Mouse (Mus musculus) urinary bladder, adult 18-20 months (tissue): Measurements from ENCODE around the gene Adamts2.

Experiments
- DNase-seq, 2 experiments: peaks; one replicate each; pipeline ENCODE4 v3.0.0; 2022; ENCODE audit warnings: low spot score in 2 of 2, mixed read lengths in 2 of 2

The Adamts2 gene

DNA sequence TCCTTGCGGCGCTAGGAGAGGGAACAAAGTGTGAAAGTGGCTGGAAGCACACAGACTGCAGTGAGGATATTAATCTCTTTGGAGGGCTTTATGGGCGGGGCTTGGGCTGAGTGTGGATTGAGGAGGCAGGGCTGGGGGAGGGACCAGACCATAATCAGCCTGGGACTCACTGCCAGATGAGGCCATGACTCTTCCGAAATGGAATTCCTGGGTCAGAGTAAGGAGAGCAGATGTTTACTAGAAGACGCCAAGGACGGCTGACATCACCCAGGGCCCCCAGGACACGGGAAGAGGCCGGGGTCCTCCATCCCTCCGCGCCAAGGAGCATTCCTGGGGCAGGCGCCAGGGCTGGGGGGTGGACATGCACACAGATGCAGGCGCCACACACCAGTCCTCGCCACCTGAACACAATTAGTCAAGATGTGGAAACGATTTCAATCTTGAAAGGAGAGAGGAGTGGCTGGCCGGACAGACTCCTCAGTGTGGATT is 20.4 kb downstream of the Adamts2 start:
- peak; percentile 15 to 66 for DNase-seq

GRCm38 (mm10) chr11:50623806-50624205 is 21.9 kb downstream of the Adamts2 start:
- DNase-seq, result no peak

DNA sequence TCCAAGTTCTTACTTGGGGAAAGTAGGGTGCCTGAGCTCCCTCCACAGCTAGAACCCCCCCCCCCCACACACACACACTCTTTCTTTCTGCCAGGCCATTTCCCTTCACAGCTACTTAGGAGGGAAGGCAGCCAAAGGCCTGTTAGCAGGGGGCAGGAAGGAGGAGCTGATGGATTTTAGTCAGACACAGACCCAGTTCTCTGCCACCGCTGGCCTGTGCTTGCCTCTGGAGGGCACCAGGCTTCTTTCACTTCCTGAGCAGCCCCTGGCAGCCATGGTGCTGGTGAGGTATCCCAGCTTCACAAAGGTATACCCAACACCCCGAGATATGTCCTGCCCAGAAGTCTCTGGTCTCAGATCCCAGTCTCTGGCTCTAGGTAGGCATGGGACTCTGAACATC is 22.4 kb downstream of the Adamts2 start:
- no peak for DNase-seq

DNA sequence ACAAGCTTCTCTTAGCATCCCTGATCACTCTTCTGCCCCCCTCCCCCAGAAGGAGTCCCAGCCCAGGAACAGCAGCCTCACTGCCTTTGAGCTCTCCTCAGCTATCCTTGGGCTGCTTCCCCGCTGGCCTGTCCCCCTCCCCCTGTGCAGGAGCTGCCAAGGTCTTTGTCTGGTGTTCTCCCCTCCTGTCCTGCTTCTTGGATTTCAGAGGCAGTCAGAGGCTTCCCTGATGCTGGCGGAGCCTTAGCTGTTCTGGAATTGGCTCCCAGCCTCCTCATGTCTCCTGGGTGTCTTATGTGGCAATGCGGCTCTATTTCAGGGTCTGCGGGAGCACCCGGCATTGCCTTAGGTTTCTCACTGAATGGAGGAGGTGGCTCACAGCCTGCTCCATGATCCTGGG is 22.8 kb downstream of the Adamts2 start:
- no peak for DNase-seq

GRCm38 (mm10) chr11:50628915-50629314 is 27.0 kb downstream of the Adamts2 start:
- no peak for DNase-seq

GRCm38 (mm10) chr11:50630462-50630861 is 28.6 kb downstream of the Adamts2 start:
- DNase-seq, result no peak

DNA sequence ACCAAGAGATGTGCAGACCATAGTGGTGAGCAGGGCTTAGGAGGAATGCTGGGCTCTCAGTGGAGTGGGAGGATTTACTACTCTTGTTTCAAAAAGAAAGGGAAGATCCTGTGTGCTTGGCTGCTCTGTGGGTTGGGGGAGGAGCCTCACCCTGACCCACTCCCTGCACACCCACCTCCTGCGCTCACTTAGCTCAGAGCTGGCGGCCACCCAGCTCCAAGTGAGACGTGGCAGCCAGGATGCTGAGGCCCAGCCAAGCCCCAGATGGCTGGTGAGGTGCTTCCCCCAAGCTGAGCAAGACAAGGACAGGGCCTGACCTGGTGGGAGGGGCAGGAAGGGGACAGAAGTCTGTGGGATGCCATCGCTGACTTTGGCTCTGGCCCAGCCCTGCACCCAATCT is 30.4 kb downstream of the Adamts2 start:
- DNase-seq, result peak in 1 of 2 experiments; percentile 63

DNA sequence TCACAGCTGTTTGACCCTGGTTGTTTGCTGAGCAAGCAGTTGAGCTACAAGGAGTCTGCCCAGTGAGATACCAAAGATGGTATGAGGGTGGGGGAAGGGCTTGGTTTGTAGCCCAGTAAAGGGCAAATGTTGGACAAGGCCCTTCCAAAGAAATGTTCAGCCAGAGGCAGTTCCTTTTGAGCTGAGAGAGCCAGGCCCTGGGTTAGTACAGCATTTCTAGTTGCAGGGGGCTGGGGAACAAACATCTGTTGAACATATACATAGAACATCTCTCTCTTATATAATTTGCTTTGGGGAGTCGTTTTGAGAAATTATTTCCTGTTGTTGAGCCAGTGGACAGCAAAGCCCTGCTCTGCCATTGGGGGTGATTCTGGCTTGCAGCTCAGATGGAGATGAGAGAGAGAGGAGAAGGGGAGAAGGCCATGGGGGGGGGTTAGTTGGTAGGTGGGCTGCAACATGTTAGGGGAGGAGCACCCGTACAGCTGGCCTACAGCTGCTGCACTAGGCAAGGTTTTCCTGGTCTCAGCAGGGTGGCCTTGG is 33.2 kb downstream of the Adamts2 start:
- DNase-seq, result no peak

DNA sequence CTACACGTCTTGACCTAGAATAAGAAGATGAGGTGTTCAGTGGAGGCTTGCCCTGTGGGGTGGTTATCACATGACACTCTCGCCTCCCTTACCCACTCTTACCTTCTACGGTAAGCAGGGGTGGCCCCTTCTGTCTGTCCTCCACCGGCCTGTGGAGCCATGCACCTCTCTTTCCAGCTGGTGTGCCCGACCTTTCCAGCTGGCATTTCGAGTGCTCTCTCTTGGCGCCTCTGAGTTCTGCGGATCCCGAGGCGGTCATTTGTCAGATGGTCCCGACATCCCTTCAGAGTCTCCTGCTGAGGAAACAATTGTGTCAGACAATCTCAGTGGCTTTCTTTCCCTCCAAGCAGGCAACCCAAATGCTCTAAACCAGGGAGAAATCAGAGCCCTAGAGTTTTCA is 35.1 kb downstream of the Adamts2 start:
- no peak for DNase-seq

DNA sequence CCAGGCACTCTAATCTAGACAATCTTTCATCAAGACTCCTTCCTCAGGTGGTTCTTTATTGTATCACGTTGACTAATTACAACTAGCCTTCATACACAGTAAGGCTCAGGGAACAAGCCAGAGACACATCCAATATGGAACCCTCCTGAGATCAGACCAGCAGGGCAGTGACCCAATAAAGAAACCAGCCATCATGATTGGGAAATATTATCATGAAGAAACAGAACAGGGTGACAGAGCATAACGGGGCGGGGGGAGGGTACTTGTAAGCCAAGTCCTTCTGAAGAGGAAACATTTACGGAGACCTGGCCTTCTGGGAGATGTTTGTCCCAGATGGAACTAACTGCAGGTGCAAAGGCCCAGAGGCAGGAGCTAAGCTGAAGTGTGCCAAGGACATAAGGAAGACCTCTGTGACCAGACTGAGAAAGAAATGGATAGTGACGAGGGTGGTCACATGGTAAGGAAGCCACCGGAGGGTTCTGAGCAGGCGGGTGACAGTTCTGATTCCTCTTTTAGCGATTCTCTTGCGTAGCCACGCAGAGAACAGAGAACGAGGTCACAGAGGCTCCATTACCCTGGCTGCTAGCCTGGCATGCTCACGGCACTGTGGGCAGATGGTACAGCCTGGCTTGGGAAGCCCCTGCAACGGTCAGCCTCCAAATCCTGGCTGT is 36.4 kb downstream of the Adamts2 start:
- DNase-seq, result no peak

- DNase-seq, result no peak
These were observed 37.0 kb downstream of the Adamts2 start for GRCm38 (mm10) chr11:50638868-50639220.

GRCm38 (mm10) chr11:50642583-50642982 is 40.7 kb downstream of the Adamts2 start:
- peak in 1 of 2 experiments; percentile 49 for DNase-seq

DNA sequence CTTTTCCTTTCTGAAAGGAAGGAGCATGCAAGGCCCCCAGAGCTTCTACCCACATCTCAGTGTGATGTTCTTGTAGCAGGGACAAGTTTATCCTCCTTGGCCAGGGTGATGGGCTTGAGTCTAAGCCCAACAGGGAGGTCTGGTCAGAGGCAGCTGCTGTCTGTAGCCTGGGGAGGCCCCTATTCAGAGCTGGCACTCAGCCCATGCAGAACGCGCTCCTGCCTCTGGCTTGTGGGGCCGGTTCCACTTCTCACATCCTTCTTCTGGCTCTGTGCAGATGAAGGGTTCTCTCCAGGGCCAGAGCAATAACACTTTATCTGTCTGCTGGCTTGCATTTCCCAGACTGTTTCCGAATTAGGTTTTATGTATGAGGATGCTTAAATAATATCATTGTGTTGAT is 44.3 kb downstream of the Adamts2 start:
- peak in 1 of 2 experiments; percentile 49 for DNase-seq

- DNase-seq, result no peak
These were observed 46.4 kb downstream of the Adamts2 start for GRCm38 (mm10) chr11:50648143-50648807.

- no peak for DNase-seq
These were observed 48.2 kb downstream of the Adamts2 start for GRCm38 (mm10) chr11:50650037-50650436.

DNA sequence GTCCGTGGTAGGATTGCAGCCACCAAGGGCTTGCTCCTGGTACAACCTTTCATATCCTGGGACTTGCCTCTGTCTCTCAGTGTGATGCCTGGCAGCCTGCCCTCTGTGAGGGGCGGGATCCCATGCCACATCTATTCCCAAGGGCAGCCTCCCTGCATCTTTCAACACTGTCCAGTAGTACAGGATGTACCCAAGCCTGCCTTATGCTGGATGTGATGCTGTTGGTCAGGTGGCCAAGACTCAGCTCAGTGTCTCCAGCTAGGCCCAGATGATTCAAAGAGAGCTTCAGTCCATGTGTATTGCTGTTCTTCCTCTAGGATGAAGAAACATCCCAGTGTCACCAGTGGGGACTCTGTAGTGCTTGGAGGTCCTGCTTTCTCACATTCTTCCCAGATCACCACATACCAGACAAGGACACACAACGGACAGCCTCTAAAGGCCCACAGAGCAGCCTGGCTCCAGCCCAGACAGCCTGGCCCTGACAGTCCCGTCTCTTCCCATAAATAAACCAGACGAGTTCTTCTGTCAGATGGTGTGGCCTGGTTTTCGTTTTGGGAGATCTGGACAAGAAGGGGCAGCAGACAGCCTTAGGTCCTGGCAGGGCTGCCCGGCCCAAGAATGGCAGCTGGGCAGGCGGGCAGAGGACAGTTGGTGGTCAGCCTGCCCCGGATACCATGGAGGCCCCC is 52.0 kb downstream of the Adamts2 start:
- DNase-seq, result no peak

DNA sequence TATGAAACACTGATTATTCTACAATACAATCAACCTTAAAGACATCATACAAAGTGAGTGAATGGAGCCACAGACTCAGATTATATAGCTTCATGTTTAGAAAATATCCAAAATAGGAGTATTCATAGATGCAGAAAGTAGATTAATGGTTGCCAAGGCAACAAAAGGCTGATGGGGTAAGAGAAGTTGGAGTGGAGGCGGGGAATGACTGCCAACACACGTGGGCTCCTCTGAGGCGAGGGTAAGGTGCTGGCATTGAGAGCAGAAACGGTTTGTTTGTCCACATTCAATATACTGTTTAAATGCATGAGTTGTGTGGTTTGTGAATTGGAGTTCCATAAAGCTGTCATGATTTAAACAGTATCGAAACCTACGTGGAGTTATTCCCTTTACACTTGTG is 56.9 kb downstream of the Adamts2 start:
- DNase-seq, result no peak

GRCm38 (mm10) chr11:50662176-50662575 is 60.3 kb downstream of the Adamts2 start:
- DNase-seq, result no peak

- DNase-seq, result no peak
These were observed 62.9 kb downstream of the Adamts2 start for GRCm38 (mm10) chr11:50664826-50665225.

DNA sequence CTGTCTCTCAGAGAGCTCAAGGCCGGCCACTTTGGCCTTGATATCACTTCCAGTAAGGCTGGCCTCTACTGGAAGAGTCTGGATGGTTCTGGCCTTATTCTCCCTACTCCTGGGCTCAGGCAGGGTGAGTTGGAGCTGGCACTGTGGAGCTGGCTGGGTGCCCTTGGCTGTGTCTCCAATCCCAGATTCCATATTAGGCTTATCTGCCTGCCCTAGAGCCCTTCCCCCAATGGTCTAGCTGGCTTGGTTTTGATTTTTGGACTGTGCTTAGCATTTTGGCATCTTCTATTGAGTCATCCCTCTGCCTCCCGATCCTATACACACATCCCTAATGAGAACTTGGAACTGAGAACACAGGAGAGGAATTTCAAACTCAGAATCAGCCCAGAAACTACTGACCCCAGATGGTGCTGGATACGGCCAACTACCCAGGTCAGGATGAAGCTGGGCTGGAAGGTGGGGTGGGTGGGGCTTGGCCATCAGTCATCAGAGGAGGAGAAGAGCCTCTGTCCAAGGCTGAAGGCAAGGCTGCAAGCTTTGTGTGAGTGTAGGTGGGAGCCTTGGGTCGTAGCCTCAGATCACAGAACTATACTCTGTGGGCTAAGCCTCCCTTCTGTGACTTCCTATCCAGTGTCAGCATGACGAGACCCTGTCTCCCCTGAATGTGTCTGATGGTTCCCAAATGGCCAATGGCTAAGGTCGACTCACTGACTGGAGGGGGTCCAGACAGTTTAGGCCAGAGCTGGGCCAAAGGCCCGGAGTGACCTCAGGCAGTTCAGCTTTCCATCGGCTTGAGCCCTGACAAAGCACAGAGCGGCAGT is 67.9 kb downstream of the Adamts2 start:
- peak in 1 of 2 experiments; percentile 68 for DNase-seq

- no peak for DNase-seq
These were observed 68.5 kb downstream of the Adamts2 start for GRCm38 (mm10) chr11:50670363-50670725.

DNA sequence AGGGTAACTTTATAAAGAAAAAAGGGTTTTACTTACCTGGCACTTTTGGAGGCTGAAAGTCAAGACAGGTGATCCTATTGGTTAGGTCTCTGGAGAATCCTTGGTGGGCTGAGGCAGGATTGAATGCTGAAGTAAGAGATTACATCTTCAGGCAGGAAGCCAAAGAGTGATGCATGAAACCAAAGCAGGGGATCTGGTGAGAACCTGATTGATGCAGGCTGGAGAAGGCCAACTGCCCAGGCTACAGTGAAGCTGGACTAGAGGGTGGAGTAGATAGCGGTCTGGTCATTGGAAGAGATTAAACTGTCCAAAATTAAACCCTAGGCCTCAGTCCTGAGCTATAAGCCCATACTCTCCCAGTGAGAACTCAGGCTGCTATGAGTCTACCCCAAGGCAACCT is 69.0 kb downstream of the Adamts2 start:
- no peak for DNase-seq
